Mouse (Mus musculus) ZHBTc4 (cell line): ENCODE measurements at regions not wholly inside any gene's neighbourhood (a gene's known extent, or its start where the extent isn't known, plus 50 kb on each side); places are given as distances from the start of the nearest gene placed in this dataset.

Source experiments
- DNase-seq: peaks from one replicate; pipeline ENCODE4 v3.0.0-alpha.2; 2011; ENCODE audit warnings: low read depth, low spot score

- DNase-seq, result peak; percentile 77
These were observed 54.0 kb upstream of the Ets2 start for GRCm38 (mm10) chr16:95647854-95648253.

GRCm38 (mm10) chr16:95642784-95643590 lies 56.6 kb upstream of the Erg start:
- no peak for DNase-seq

GRCm38 (mm10) chr16:95640670-95641069 lies 54.3 kb upstream of the Erg start:
- DNase-seq, result no peak

GRCm38 (mm10) chr16:95639677-95640076 lies 53.3 kb upstream of the Erg start:
- DNase-seq, result peak; percentile 57

GRCm38 (mm10) chr16:95637850-95638249 lies 51.5 kb upstream of the Erg start:
- DNase-seq, result no peak

GRCm38 (mm10) chr16:95636615-95637014 lies 50.2 kb upstream of the Erg start:
- DNase-seq, result no peak
